Mouse (Mus musculus): Measurements from ENCODE around the gene Rxrg.

DNA sequence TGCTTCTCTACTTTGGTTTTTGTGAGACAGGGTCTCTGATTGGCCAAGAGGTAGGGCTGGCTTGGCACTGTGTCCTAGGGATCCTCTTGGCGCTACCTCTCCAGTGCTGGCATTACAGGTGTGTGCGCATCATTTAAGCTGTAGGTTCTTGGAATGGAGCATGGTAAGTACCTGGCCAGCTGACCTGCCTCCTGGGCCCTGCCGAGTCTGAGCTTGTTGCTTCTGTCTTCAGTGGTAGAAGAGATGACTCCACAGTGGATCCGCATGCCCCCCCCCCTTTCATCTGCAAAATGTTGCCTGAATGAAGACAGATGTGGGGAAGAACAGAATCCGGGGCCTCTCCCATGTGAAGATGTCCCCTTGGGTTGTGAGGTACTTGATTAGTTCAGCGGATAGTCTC is 80.9 kb downstream of the Rxrg start:
- TF ChIP-seq CTCF (IDR thresholded peaks at IDR 0.05; ENCODE audit: low read depth) = no peak
- TF ChIP-seq EP300 (IDR thresholded peaks at IDR 0.05; ENCODE audit: low read depth) = no peak
